Mouse (Mus musculus) embryonic fibroblast, embryonic 13.5 days (primary cell): ENCODE results near the gene Pdk1. TPM values are rescaled to one million over a fixed set of nuclear protein-coding genes. Genes with fewer than 3 reads are reported as not detected.
A peak's percentile ranks its signal among the peaks of the same experiment; 100 is the strongest.

Experiments used
- H3K27ac ChIP-seq: 2 replicates; pipeline ENCODE4 v1.5.1; 2012; ENCODE audit warnings: low read length, control low read depth, inconsistent platforms; ENCODE audit not compliant: insufficient read depth
- H3K4me1 ChIP-seq: 2 replicates; pipeline ENCODE4 v1.6.1; 2011; ENCODE audit warnings: low read length; ENCODE audit not compliant: control insufficient read depth, insufficient read depth
- H3K4me3 ChIP-seq: 2 replicates; pipeline ENCODE4 v1.5.1; 2011; ENCODE audit warnings: mild to moderate bottlenecking, control low read depth, low read length; ENCODE audit not compliant: insufficient read depth
- CTCF ChIP-seq: IDR thresholded peaks from 2 replicates; pipeline ENCODE4 v1.5.1; 2011; ENCODE audit warnings: mild to moderate bottlenecking, control low read depth, low read length, moderate library complexity, borderline replicate concordance; ENCODE audit not compliant: insufficient read depth
- POLR2A ChIP-seq: IDR thresholded peaks from 2 replicates; pipeline ENCODE4 v1.6.1; 2011; ENCODE audit warnings: low read depth, mild to moderate bottlenecking, control low read depth, low read length, moderate library complexity
- polyA plus RNA-seq: library from polyadenylated mRNA; stranded (reverse); fragments of >200 nt; gene quantifications from 2 replicates; pipeline ENCODE4 v1.2.4, GENCODE M21; 2011; ENCODE audit warnings: low read depth; ENCODE audit not compliant: missing spikeins, insufficient read length

Gene Pdk1
- polyA plus RNA-seq, 1 experiment: 32.7 TPM

- TF ChIP-seq POLR2A (no peak), CTCF (no peak)
- no peak overlapping the region for H3K27ac ChIP-seq
Measured at GRCm38 (mm10) chr2:71873474-71874322, 674 bp downstream of the Pdk1 start.

GRCm38 (mm10) chr2:71874422-71874821 is 1.4 kb downstream of the Pdk1 start:
- TF ChIP-seq CTCF (no peak), POLR2A (no peak)
- H3K27ac ChIP-seq: no peak overlapping the region
- H3K4me1 ChIP-seq: no peaks in the 10 kb centered on the region
- H3K4me3 ChIP-seq: no peak overlapping the region

More at GRCm38 (mm10) chr2:71873474-71874322, 674 bp downstream of the Pdk1 start:
- H3K4me1 ChIP-seq: no peaks in the 10 kb centered on the region
- H3K4me3 ChIP-seq: peak overlapping the region; percentile 64

GRCm38 (mm10) chr2:71874836-71875235 is 1.8 kb downstream of the Pdk1 start:
- H3K27ac ChIP-seq: no peak overlapping the region
- H3K4me1 ChIP-seq: no peaks in the 10 kb centered on the region
- H3K4me3 ChIP-seq: no peak overlapping the region
- TF ChIP-seq CTCF (no peak), POLR2A (no peak)

GRCm38 (mm10) chr2:71877865-71878264 is 4.8 kb downstream of the Pdk1 start:
- no peak overlapping the region for H3K4me3 ChIP-seq
- no peaks in the 10 kb centered on the region for H3K4me1 ChIP-seq
- H3K27ac ChIP-seq: no peak overlapping the region
- TF ChIP-seq CTCF: no peak

- TF ChIP-seq CTCF: no peak
- TF ChIP-seq POLR2A: no peak
- Histone ChIP-seq H3K4me1 (no peaks in the 10 kb centered on the region), H3K4me3 (no peak overlapping the region), H3K27ac (no peak overlapping the region)
Measured at GRCm38 (mm10) chr2:71878441-71878840, 5.4 kb downstream of the Pdk1 start.

- Histone ChIP-seq H3K4me1 (no peaks in the 10 kb centered on the region), H3K27ac (no peak overlapping the region), H3K4me3 (no peak overlapping the region)
- TF ChIP-seq CTCF: no peak
- no peak for TF ChIP-seq POLR2A
Measured at GRCm38 (mm10) chr2:71878943-71879342, 5.9 kb downstream of the Pdk1 start.

- Histone ChIP-seq H3K4me3 (no peak overlapping the region), H3K27ac (no peak overlapping the region), H3K4me1 (no peaks in the 10 kb centered on the region)
- TF ChIP-seq CTCF: no peak
- no peak for TF ChIP-seq POLR2A
Measured at GRCm38 (mm10) chr2:71882914-71883651, 10.1 kb downstream of the Pdk1 start.

GRCm38 (mm10) chr2:71887269-71887668 is 14.2 kb downstream of the Pdk1 start:
- no peak overlapping the region for H3K4me3 ChIP-seq
- no peak overlapping the region for H3K27ac ChIP-seq
- no peak for TF ChIP-seq CTCF
- no peak for TF ChIP-seq POLR2A
- no peaks in the 10 kb centered on the region for H3K4me1 ChIP-seq

- TF ChIP-seq CTCF (no peak), POLR2A (no peak)
- Histone ChIP-seq H3K4me3 (no peak overlapping the region), H3K27ac (no peak overlapping the region), H3K4me1 (no peaks in the 10 kb centered on the region)
Measured at GRCm38 (mm10) chr2:71888437-71888836, 15.4 kb downstream of the Pdk1 start.

- H3K27ac ChIP-seq: no peak overlapping the region
- H3K4me3 ChIP-seq: no peak overlapping the region
- no peak for TF ChIP-seq POLR2A
- no peak for TF ChIP-seq CTCF
- H3K4me1 ChIP-seq: no peaks in the 10 kb centered on the region
Measured at GRCm38 (mm10) chr2:71891536-71891935, 18.5 kb downstream of the Pdk1 start.
